Mouse (Mus musculus) retina, adult 2 months (tissue): Measurements from ENCODE around the gene Sept5.
A peak's percentile ranks its signal among the peaks of the same experiment; 100 is the strongest.

ENCODE experiments used
- DNase-seq: peaks from one replicate; pipeline ENCODE4 v3.0.0-alpha.2; 2012; ENCODE audit warnings: low read depth, low spot score

Gene Sept5

DNA sequence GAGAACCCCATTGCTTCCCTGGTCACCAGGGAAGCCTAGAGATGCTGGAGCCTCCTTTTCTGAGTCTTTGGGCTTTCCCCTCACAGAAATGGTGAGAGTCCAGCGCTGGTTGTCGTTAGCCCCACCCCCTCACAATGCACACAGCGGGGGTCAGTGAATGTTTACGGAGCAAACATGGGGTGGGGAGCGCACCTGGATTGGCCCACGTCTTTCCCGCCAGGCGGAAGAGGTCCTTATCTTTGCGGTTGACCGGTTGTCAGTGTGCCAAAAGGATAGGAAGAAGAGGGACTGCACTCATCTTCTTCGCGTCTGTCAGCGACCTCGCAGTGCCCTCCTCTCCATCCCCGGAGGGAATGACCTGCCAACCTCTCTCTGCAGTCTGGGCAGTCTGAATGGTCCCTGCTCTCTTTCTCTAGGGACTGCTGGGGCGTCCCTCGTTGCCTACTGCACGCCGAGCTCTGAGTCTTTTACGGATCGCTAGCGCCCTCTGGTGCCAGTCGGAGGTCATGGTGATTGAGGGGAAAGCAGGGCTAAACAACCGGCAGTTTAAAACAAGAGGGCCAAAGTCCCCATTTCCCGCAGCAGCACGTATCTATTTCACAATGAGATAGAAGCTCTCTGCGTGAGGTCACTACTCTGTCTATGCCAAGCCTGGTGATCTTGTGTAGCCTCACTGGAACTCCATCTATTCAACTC lies 12.2 kb downstream of the Sept5 start:
- peak; percentile 66 for DNase-seq

DNA sequence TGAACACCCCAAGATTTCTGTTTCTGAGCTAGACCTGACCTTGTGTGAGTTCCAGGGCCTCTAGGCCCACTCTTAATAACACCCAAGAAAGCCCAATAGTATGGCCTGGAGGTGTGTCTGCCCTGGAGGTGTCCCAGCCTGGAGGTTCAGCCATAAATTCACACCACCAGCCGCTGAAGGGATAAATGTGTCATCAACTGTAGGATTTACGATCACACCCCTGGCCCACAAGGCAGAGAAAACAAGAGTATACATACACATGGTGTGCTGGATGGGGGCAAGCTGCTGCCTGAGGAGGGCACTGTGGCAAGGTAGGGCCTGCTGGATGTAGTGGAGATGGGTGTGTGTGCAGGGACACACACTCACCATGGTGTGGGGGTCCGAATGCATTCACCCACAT lies 16.5 kb downstream of the Sept5 start:
- no peak for DNase-seq

DNA sequence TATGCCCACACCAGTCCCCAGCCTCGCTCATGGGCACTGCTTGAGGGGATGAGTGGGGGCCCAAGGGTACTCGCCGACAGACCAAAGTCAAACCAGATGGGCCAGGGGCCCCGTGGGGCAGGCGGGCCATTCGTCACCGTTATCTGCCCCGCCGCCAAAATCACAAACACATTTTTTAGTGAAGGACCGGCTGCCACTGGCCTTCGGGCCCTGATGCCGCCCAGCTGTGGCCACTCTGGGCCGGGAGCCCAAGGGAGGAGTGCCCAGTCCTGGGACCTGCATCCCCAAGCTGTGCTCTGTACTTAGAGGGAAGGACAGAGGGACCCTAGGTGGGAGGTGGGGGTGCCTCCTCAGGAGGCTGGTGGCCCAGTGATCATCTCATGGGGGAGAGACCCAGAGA lies 18.0 kb downstream of the Sept5 start:
- DNase-seq = no peak

DNA sequence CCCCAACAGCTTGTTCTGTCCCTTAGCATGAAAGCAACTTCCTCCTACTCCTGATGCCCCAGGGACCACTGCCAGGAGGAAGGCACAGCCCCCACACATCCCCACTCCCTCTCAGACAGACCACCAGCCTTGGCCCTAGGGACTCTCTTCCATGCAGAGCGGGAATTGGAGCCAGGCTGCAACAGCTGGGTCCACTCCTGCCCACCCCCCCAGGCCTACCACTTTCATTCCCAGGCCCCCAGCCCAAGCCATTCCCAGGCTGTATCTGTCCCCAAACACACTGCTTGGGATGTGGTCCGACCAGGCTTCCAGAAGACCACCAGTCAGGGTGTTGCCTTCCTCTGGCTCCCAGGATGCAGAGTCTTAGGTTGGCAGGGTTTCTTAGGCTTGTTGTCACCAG lies 20.7 kb downstream of the Sept5 start:
- no peak for DNase-seq

DNA sequence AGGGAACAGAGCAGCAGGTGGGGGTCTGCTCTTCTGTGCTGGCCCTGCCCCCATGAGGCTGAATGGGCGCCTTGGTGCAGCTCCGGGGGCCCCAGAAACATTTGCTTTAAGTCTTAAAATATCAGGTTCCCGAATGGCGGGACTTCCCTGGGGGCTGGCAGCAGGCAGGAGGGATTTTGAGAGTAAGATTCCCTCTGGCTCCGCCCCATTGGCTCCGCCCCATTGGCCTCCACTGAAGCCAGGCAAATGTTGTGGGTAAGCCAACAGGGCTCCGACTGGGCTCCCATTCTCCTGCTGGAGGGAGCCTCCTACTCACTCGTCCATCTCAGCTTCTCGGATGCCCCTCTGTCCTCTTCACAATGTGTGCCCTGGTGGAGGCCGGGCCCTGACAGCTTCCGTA lies 21.5 kb downstream of the Sept5 start:
- no peak for DNase-seq

DNA sequence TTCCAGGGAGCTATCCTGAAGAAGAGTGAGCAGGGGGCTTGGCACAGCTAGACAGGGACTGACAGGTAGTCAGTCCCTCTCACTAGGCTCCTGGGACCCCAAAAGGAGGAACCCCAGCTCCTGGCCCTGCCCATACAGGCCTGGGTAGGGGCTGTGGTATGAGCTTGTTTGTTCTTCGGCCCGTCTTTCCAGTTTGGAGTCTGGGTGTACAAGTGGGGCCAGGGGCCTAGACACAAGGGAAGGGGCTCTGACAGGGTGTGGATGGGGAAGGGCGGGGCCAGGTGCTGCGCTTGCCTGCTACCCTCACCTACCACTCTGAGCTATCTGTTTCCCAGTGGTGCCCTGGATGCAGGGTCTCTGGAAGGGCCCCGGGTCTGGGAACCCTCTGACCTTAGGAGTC lies 24.0 kb downstream of the Sept5 start:
- DNase-seq = no peak

DNA sequence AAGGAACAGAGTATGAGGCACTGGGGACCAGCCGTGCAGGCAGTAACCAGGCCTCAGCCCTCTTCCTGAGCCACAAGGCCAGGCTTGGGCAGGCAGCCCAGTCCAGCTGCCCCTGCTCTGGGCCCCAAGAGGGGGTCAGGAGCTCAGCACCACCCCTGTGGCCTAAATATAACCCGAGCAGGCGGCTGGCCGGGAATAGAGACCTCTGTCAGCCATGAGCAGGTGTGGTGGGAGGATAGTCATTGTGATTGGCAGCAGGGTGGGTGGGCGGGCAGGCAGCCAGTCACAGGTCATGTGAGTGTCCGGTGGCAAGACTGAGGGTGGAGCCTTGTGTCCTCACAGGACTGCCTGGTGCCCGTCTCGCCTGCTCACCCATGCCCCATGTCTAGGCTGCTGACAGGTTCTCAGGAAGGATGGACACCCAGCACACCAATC lies 25.5 kb downstream of the Sept5 start:
- DNase-seq = no peak

DNA sequence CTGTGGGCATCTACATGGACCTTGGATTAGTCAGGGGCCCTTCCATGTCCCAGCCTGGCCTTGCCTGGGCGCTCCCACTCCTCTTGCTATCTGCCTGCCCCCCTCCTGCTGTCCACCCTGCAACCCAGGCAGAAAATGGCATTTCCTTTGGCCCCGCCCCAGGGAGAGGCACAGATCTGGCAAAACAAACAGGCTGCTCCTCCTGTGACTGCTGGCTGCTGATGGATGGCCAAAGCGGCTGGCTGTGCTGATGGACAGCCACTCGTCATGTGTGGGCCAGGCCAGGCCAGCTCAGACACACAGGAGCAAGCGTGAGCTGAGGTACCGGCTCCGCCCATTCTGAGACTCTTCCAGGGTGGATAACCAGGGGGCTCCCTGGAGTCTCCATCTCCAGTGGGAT lies 28.3 kb downstream of the Sept5 start:
- no peak for DNase-seq

DNA sequence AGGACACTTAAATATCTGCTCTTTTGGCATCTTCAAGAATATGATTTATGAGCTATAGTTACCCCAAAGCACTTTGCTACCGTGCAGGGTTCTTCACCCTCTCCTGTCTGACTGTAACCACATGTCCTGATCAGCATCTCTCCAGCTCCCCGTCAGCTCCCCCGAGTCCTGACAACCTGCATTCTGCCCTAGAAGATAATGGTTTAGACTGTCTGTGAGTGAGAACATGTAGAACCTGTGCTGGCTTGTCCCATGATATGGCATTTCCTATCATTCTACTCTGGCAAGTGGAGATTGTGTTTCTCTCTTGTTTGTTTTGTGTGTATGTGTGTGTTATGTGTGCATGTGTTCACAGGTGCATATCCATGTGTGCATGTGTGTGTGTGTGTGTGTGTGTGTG lies 31.7 kb downstream of the Sept5 start:
- no peak for DNase-seq

DNA sequence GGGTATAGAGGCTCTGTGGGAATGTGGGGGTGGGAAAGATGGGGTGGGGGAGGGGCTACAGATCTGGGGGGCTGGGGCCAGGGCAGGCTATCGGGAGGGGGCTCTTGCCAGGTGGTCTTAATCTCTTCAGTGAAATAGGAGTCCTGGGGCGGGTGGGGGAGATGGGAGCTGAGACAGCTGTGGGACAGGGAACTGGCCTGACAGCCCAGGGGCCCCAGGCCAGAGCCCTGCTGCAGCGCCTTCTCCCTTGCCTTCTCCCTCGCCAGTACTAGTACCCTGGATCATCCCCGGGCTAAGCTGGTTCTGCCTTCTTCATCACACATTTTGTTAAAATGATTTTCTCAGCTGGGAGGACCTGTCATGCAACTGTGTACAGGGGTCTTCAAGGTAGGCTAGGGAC lies 33.5 kb downstream of the Sept5 start:
- DNase-seq = no peak

DNA sequence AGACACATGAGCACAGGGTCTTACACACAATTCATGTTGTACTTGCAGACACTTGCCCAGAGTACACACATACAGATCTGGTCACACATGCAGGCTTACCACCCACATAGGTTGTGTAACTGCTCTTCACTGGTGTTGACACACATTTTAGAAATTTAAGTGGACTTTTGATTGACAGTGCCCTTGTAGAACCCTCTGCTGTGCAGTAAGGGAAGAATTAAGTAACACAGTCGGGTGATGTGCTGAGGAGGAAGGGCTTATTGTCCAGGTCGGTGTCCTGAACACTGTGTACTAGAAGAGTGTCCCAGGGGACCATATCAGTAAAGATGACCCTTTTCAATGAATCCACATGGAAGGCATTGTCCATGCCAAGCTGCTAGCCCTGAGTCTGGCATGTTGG lies 35.8 kb downstream of the Sept5 start:
- no peak for DNase-seq

DNA sequence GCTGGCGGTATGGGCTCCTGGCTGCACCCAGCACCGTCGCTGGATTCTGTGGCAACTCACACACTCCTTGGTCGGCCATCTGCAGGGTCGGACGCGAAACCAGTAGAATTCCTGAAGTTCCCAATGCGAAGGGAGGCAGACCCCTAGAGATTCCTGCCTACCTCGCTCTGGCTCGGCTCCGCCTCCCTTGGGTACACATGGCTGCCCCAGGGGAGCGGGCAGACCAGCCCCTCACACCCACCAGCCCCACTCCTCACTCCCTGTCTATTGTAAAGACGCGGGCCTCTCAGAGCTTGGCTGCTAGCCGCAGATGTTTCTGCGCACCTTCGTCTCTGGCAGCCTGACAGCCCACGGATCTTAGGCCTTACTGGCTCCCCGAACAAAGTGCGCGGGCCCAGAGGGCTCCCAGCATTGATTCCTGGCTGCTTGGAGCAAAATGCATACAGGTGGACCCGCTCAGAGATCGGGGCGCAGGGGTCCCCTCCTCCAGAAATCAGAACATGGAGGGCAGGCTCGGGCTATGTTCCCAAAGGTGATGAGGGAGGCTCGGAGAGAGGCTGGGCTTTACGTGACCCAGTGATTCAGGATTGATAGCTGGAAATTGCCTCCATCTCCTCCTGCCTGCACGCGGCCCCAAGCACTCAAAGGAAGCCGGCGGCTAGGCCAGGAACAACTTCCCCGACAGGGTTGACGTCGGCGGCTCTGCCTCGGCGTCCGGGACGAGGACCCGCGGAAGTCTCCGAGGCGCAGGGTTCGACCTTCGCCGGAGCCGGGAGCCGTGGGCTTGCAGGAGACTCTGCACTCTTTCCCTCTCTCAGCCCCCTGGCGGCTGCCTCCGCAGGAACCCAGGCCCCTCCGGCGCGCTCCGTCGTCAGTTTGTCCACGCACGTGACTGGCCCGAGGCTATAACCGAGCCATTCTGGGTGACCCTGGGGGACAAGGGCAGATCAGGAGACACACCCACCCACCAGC lies 38.4 kb downstream of the Sept5 start:
- no peak for DNase-seq

DNA sequence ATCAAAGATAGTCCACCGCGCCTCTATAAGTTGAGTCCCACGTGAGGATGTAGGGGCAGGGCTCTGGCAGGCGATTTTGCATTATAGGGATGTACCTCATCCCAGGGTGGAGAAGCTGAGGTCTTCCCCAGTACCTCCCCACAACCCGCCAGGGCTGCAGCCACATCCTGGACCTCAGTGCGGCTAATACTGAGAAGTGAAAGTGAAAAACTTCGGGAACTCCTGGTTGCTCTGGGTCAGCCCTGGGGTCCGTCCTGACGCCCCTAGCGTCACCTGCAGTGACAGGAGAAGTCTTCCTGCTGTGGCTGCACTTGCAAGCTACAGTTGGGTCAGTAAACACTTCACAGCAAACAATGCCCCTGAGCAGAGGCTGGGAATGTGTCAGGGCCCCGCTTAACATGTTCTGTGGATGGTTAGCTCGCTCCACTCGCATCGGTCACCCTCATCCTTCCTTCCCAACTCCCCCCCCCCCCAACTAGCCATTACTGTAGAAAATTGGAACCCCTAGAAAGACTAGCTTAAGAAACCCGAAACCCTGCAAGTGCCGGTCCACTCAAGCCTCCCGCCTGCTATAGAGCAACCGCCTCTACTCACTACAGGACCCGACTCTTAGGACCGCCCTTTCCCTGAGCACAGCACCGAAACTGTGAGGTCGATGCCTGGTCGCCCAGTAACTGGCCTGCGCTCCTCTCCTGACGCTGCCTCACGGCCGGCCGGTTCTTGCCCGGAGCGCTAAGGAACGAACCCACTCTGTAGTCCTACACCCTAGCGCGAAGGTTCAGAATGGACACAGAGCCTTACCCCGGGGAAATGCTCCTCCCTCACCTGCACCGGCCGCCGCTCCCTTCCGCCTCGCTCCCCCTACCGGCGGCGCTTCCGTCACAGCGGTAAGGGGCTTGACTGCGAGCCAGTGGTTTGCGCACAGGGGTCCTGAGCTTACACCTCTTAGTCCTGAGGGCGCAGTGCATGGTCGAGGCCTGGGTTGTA lies 39.7 kb downstream of the Sept5 start, which contains the start of gene Tbx1:
Gene Tbx1, minus strand, starts transcription at position 868 of the 987 bp plus-strand sequence.
- no peak for DNase-seq

DNA sequence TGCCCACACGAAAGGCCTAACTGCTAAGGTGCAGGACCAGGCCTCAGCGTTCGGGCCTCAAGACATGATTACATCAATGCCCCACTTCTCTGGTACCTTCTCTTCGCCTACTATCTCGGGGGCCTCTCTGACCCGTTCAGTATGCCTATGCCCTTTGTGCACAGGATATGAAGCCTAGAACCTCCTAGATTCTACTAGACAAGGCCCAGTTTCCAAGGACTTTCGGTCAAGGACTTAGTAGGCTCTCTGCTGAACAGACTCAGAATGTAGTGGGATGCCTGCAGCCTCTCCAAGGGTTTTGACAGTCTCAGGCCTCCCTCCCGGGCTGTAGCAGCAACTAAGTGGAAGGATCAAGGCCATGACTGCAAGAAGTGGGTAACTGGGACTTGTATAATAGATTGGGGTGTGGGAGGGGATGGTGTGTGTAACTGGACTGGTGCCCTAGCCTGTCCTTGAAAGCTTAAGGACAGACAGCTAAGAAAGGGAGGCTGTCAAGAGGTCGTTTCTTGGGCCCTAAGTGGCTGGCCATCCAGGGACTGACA lies 40.6 kb downstream of the Sept5 start:
- DNase-seq = no peak

DNA sequence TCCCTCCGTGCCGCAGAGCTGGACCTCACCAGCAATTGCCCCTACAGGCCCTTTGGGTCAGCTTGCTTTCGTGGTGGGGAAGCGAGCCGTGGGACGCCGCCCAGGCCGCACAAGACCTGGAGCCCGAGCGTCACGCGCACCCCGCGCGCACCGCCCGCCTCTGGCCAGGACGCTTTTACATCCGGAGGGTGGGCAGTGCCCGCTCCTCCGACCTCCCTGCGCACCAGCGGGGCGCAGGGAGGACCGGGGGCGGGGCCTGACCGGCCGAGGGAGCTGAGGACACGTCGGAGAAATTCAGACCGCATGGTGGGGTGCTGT lies 41.1 kb downstream of the Sept5 start:
- no peak for DNase-seq

DNA sequence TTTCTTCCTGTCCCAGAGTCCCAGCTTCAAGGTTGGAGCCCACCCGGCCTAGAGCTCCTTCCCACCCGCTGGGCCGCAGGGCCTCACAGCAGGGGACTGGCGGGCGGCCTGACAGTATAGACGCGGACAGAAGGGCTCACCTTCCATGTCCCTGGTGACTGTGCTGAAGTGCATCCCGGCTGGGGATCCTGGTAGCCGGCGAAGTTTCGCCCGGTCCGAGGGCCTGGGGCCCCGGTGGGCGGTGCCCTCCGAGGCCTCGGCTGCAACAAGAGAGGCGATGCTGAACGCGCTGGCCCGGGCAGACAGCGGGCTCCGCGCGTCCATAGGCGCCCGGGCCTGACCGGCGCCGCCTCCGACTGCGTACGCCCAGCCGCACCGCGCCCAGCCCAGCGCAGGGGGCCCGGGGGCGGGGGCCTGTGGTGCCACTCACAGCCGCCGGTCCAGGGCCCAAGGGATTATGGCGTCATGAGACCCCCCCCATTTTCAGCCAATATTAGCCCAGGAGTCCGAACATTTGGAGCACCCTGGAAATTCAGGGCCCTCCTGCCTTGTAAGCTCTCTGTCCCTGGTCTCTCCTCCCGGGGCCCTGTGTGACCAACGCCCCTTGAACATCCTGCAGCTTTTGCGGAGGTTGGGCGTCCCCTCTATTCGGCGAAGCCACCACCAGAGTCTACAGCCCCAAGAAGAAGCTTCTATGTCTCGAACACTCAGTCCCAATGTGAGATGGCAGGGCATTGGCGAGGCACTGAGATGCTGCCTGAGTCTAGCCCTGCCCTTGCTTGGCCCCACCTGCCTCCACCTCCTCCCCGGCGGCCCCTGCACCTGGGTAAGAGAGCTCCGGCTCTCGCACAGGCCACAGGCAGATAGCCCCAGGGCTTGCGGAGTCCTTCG lies 41.7 kb downstream of the Sept5 start:
- DNase-seq = no peak

DNA sequence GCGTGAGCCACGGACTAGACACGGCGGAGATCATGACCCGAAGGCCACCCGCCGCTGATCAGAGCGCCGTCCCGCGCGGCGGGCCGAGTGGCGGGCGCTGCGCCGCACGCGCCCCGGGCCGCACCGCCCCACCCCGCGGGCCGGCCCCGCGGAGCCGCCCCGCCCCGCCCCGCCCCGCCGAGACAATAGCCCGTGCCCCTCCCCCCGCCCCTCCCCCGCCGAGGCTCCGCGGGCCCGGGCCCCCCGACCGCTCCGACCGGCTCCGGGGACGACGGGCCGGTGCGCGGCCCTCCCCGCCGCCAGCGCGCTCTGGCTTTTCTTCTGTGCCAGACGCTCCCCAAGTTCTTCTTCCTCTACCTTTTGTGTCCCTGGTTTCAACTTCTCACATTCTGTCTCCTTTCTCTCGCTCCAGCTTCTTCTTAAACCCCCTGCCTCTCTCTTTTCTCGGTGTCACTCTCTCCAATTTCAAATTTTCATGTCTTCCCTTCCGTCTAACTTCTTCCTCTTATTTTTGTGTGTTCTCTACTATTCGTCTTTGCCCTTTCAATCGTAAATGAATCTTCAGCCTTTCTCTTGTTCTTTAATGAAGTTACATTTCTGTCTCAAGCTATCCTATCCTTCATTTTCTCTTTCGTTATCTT lies 42.7 kb downstream of the Sept5 start:
- DNase-seq = no peak

DNA sequence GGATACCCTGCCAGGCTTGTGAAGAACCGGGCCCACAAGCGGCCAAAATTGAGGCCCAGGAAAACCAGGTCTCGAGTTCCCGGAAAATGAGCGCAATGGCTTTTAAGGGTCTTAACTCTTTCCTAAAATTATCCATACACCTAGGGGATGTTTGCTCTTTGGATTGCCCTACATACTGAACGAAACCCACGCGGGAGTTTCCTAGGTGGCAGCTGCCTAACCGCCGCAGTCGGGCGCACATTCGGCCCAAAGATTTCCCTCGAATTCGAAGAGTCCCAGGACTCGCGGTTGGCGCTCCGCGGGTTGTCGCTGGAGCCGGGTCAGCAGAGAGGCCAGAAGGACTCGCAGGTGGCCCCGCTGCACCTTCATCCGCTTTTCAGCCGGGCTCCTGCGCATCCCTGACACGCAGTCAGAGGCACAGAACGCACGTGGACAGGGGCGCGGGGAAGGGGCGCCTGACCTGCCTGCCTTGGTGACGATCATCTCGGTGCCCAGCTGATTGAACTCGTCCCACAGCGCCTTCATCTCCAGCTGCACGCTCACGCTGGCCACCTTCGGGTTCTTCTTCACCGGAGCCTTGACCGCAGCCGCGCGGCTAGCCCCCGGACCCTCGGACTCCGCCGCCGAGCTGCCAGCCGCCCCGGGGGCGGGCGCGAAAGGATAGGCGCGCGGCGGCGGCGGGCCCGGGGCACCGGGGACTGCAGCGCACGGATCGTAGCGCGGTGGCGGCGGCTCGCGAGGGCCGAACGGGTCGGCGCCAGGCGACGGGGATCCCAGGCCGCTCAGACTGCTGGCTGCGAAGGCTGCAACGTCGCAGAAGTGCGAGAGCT lies 43.5 kb downstream of the Sept5 start:
- DNase-seq = no peak

DNA sequence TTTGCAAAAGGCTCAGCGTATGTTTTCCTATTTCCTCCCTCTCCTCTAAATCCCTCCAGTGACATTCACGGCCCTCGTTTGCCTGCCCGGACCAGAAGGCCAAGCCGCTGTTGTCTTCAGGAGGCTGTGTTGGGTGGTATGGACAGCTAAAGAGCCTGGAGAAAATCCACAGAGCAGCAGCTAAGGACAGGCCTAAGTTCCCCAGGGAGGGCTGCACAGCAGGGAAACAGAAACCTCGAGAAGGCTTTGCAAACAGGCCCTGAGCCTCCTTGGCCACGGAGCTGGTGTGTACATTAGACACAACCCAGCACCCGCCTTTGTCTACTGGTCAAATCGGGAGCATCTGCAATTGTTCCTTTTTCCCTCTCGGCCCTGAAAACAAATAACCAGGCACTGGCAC lies 44.1 kb downstream of the Sept5 start:
- no peak for DNase-seq
